Mouse (Mus musculus) midbrain, embryonic 14.5 days (tissue): ENCODE results near the gene Kif3b. TPM values are rescaled to one million over a fixed set of nuclear protein-coding genes. Genes with fewer than 3 reads are reported as not detected.

Experiments
- ATAC-seq: fragments of 200-750 bp; cut with Nextera tagmentation; 2 replicates; pipeline ENCODE4 v1.8.0; 2017; ENCODE audit warnings: moderate number of reproducible peaks, moderate library complexity; ENCODE audit not compliant: low FRiP score, low TSS enrichment
- DNase-seq: peaks from one replicate; pipeline ENCODE4 v3.0.0-alpha.2; 2015
- H3K27ac ChIP-seq: fragments of 300-500 bp; sonication (generic); replicated peaks from 2 replicates; pipeline ENCODE4 v1.5.1; 2014; ENCODE audit warnings: mild to moderate bottlenecking, low read depth, low read length, moderate library complexity
- H3K27me3 ChIP-seq: fragments of 300-500 bp; sonication (generic); 2 replicates; pipeline ENCODE4 v1.6.1; 2014; ENCODE audit warnings: low read length, control low read depth, mixed read lengths; ENCODE audit not compliant: control insufficient read depth, insufficient read depth
- H3K36me3 ChIP-seq: fragments of 300-500 bp; sonication (generic); 2 replicates; pipeline ENCODE4 v1.6.1; 2014; ENCODE audit warnings: low read length, control low read depth; ENCODE audit not compliant: control insufficient read depth, insufficient read depth
- H3K4me1 ChIP-seq: fragments of 300-500 bp; sonication (generic); 2 replicates; pipeline ENCODE4 v1.6.1; 2014; ENCODE audit warnings: mild to moderate bottlenecking, antibody characterized with exemption, low read length, control low read depth; ENCODE audit not compliant: control insufficient read depth, insufficient read depth
- H3K4me2 ChIP-seq: fragments of 300-500 bp; sonication (generic); 2 replicates; pipeline ENCODE4 v1.6.1; 2014; ENCODE audit warnings: mild to moderate bottlenecking, low read length, moderate library complexity
- H3K4me3 ChIP-seq: fragments of 300-500 bp; sonication (generic); replicated peaks from 2 replicates; pipeline ENCODE4 v1.5.1; 2014; ENCODE audit warnings: low read depth, low read length
- H3K9ac ChIP-seq: fragments of 300-500 bp; sonication (generic); replicated peaks from 2 replicates; pipeline ENCODE4 v1.6.1; 2014; ENCODE audit warnings: mild to moderate bottlenecking, low read length, moderate library complexity
- H3K9me3 ChIP-seq: fragments of 300-500 bp; sonication (generic); 2 replicates; pipeline ENCODE4 v1.6.1; 2016; ENCODE audit warnings: low read length, control low read depth, mixed read lengths; ENCODE audit not compliant: control insufficient read depth
- WGBS: fragments of 180-500 bp; shearing (Covaris S2); extraction: QIAGEN DNeasy Blood & Tissue Kit; methylation state at CpG from one replicate; pipeline ENCODE4 v1.1.7; 2014; 5-methylcytosine and 5-hydroxymethylcytosine counted together
- polyA plus RNA-seq: library from polyadenylated mRNA; unstranded; fragments of >200 nt; fragmentation: Nextera tagmentation; extraction: Ambion mirVana; gene quantifications from 2 replicates; pipeline ENCODE4 v1.2.1, GENCODE M21; 2014

The Kif3b gene
- polyA plus RNA-seq, result 17.0 and 18.6 TPM in 2 replicates

- H3K27me3 ChIP-seq, result no peaks in the 10 kb centered on the region
- H3K9me3 ChIP-seq, result no peaks in the 10 kb centered on the region
- peak; percentile 95 for DNase-seq
- H3K4me2 ChIP-seq, result peak within 1 kb of the TSS; percentile 83
- H3K4me1 ChIP-seq, result peaks cover 16% of the 10 kb centered on the region
- peak; percentile 92 for ATAC-seq
- H3K4me3 ChIP-seq, result peak within 1 kb of the TSS; percentile 76
- WGBS, result under 1% methylated on average over 63 of the region's 63 CpGs
- peak within 1 kb of the TSS; percentile 92 for H3K9ac ChIP-seq
- H3K36me3 ChIP-seq, result no peaks in the 10 kb centered on the region
- peak within 1 kb of the TSS; percentile 39; the same call in 1 of the 2 replicates for H3K27ac ChIP-seq
These were observed at the start of gene Kif3b for GRCm38 (mm10) chr2:153290938-153291928. TSS of gene Kif3b (plus strand) at chr2:153291413.

- no peak overlapping the region for H3K27ac ChIP-seq
- peak overlapping the region; percentile 71 for H3K4me2 ChIP-seq
- ATAC-seq, result no peak
- peak overlapping the region; percentile 94 for H3K4me3 ChIP-seq
- H3K27me3 ChIP-seq, result no peaks in the 10 kb centered on the region
- peak overlapping the region; percentile 99 for H3K9ac ChIP-seq
- H3K9me3 ChIP-seq, result no peaks in the 10 kb centered on the region
- no peaks in the 10 kb centered on the region for H3K36me3 ChIP-seq
- no peak for DNase-seq
- peaks cover 30% of the 10 kb centered on the region for H3K4me1 ChIP-seq
- WGBS, result 65% methylated on average over 6 of the region's 6 CpGs
These were observed 49.1 kb upstream of the Kif3b start for GRCm38 (mm10) chr2:153242156-153242555.

GRCm38 (mm10) chr2:153249751-153250150 is 41.5 kb upstream of the Kif3b start:
- peaks cover 42% of the 10 kb centered on the region for H3K36me3 ChIP-seq
- DNase-seq (no peak), ATAC-seq (no peak)
- H3K4me1 ChIP-seq, result no peaks in the 10 kb centered on the region
- no peaks in the 10 kb centered on the region for H3K27me3 ChIP-seq
- H3K4me3 ChIP-seq, result no peak overlapping the region
- H3K27ac ChIP-seq, result no peak overlapping the region
- no peaks in the 10 kb centered on the region for H3K9me3 ChIP-seq
- 97% methylated on average over 5 of the region's 5 CpGs for WGBS
- no peak overlapping the region for H3K4me2 ChIP-seq
- no peak overlapping the region for H3K9ac ChIP-seq

- H3K27me3 ChIP-seq, result no peaks in the 10 kb centered on the region
- H3K27ac ChIP-seq, result no peak overlapping the region
- H3K4me3 ChIP-seq, result no peak overlapping the region
- H3K4me2 ChIP-seq, result no peak overlapping the region
- no peaks in the 10 kb centered on the region for H3K4me1 ChIP-seq
- peaks cover 36% of the 10 kb centered on the region for H3K36me3 ChIP-seq
- no peak overlapping the region for H3K9ac ChIP-seq
- ATAC-seq, result no peak
- DNase-seq, result no peak
- no peaks in the 10 kb centered on the region for H3K9me3 ChIP-seq
- WGBS, result 88% methylated on average over 2 of the region's 2 CpGs
These were observed 34.6 kb upstream of the Kif3b start for GRCm38 (mm10) chr2:153256604-153257003.

GRCm38 (mm10) chr2:153259030-153259863 is 32.0 kb upstream of the Kif3b start:
- 93% methylated on average over 12 of the region's 12 CpGs for WGBS
- H3K9ac ChIP-seq, result no peak overlapping the region
- H3K4me1 ChIP-seq, result no peaks in the 10 kb centered on the region
- DNase-seq (no peak), ATAC-seq (no peak)
- H3K4me2 ChIP-seq, result no peak overlapping the region
- H3K27ac ChIP-seq, result no peak overlapping the region
- H3K9me3 ChIP-seq, result no peaks in the 10 kb centered on the region
- no peaks in the 10 kb centered on the region for H3K27me3 ChIP-seq
- H3K4me3 ChIP-seq, result no peak overlapping the region
- H3K36me3 ChIP-seq, result peaks cover 48% of the 10 kb centered on the region

GRCm38 (mm10) chr2:153259864-153260674 is 31.1 kb upstream of the Kif3b start:
- 80% methylated on average over 3 of the region's 3 CpGs for WGBS
- Histone ChIP-seq H3K4me2 (no peak overlapping the region), H3K36me3 (peaks cover 52% of the 10 kb centered on the region), H3K9me3 (no peaks in the 10 kb centered on the region), H3K4me3 (no peak overlapping the region), H3K4me1 (no peaks in the 10 kb centered on the region), H3K27ac (no peak overlapping the region), H3K9ac (no peak overlapping the region), H3K27me3 (no peaks in the 10 kb centered on the region)
- no peak for DNase-seq
- no peak for ATAC-seq

GRCm38 (mm10) chr2:153263053-153263452 is 28.2 kb upstream of the Kif3b start:
- no peaks in the 10 kb centered on the region for H3K27me3 ChIP-seq
- WGBS, result 95% methylated on average over 7 of the region's 7 CpGs
- DNase-seq (no peak), ATAC-seq (no peak)
- no peak overlapping the region for H3K27ac ChIP-seq
- H3K4me2 ChIP-seq, result no peak overlapping the region
- H3K4me3 ChIP-seq, result no peak overlapping the region
- H3K9ac ChIP-seq, result no peak overlapping the region
- no peaks in the 10 kb centered on the region for H3K4me1 ChIP-seq
- peaks cover 77% of the 10 kb centered on the region for H3K36me3 ChIP-seq
- no peaks in the 10 kb centered on the region for H3K9me3 ChIP-seq

GRCm38 (mm10) chr2:153267331-153267730 is 23.9 kb upstream of the Kif3b start:
- H3K9ac ChIP-seq, result no peak overlapping the region
- H3K4me3 ChIP-seq, result no peak overlapping the region
- ATAC-seq, result no peak
- peaks cover 49% of the 10 kb centered on the region for H3K36me3 ChIP-seq
- no peaks in the 10 kb centered on the region for H3K4me1 ChIP-seq
- H3K4me2 ChIP-seq, result no peak overlapping the region
- no peak for DNase-seq
- no peaks in the 10 kb centered on the region for H3K27me3 ChIP-seq
- no peak overlapping the region for H3K27ac ChIP-seq
- no peaks in the 10 kb centered on the region for H3K9me3 ChIP-seq
- WGBS, result 83% methylated on average over 2 of the region's 2 CpGs
